Mouse (Mus musculus): ENCODE measurements around the gene Col19a1. TPM values are rescaled to one million over a fixed set of nuclear protein-coding genes. Genes with fewer than 3 reads are reported as not detected.

Col19a1 gene
- total RNA-seq, 1 experiment from 2014 or later: not detected

- no peak for DNase-seq
Measured at GRCm38 (mm10) chr1:24310193-24310592, 277.1 kb downstream of the Col19a1 start.

- no peak for DNase-seq
Measured at GRCm38 (mm10) chr1:24303077-24303476, 284.2 kb downstream of the Col19a1 start.

GRCm38 (mm10) chr1:24302674-24303073 is 284.6 kb downstream of the Col19a1 start:
- DNase-seq: peak; percentile 35

- no peak for DNase-seq
Measured at GRCm38 (mm10) chr1:24300700-24301099, 286.6 kb downstream of the Col19a1 start.

- no peak for DNase-seq
Measured at GRCm38 (mm10) chr1:24294979-24295942, 292.0 kb downstream of the Col19a1 start.

- DNase-seq: no peak
Measured at GRCm38 (mm10) chr1:24292515-24292914, 294.8 kb downstream of the Col19a1 start.

GRCm38 (mm10) chr1:24286360-24286759 is 300.9 kb downstream of the Col19a1 start:
- DNase-seq: no peak

GRCm38 (mm10) chr1:24267022-24267421 is 320.2 kb downstream of the Col19a1 start:
- DNase-seq: no peak

GRCm38 (mm10) chr1:24261181-24261580 is 326.1 kb downstream of the Col19a1 start:
- no peak for DNase-seq

GRCm38 (mm10) chr1:24259419-24259818 is 327.9 kb downstream of the Col19a1 start:
- no peak for DNase-seq

GRCm38 (mm10) chr1:24257961-24258360 is 329.3 kb downstream of the Col19a1 start:
- DNase-seq: no peak

GRCm38 (mm10) chr1:24249105-24249664 is 338.1 kb downstream of the Col19a1 start:
- no peak for DNase-seq

GRCm38 (mm10) chr1:24248294-24249104 is 338.8 kb downstream of the Col19a1 start:
- no peak for DNase-seq

GRCm38 (mm10) chr1:24245700-24246375 is 341.4 kb downstream of the Col19a1 start:
- DNase-seq: no peak

GRCm38 (mm10) chr1:24244931-24245330 is 342.3 kb downstream of the Col19a1 start:
- no peak for DNase-seq

- no peak for DNase-seq
Measured at GRCm38 (mm10) chr1:24240039-24240691, 347.1 kb downstream of the Col19a1 start.

- DNase-seq: no peak
Measured at GRCm38 (mm10) chr1:24236330-24236729, 350.9 kb downstream of the Col19a1 start.

GRCm38 (mm10) chr1:24231504-24232270 is 355.6 kb downstream of the Col19a1 start:
- no peak for DNase-seq

- DNase-seq: no peak
Measured at GRCm38 (mm10) chr1:24230428-24230827, 356.8 kb downstream of the Col19a1 start.

- no peak for DNase-seq
Measured at GRCm38 (mm10) chr1:24229552-24229951, 357.7 kb downstream of the Col19a1 start.
